Mouse (Mus musculus) MEL (cell line): Measurements from ENCODE around the gene Ryk. TPM values are rescaled to one million over a fixed set of nuclear protein-coding genes. Genes with fewer than 3 reads are reported as not detected.

Experiments used
- DNase-seq: peaks from one replicate; pipeline ENCODE4 v3.0.0; 2011; ENCODE audit warnings: low read depth, low spot score
- H3K27ac ChIP-seq: 2 replicates; pipeline ENCODE4 v1.5.1; 2012; ENCODE audit warnings: low read depth, mild to moderate bottlenecking, control low read depth, low read length, moderate library complexity; ENCODE audit not compliant: control insufficient read depth
- H3K27me3 ChIP-seq, 2 experiments: fragments of 150-350 bp in 1 of 2; sonication (generic) in 1 of 2; 2 replicates each; pipeline ENCODE4 v1.6.1; 2012; ENCODE audit warnings: low read length in 2 of 2, mild to moderate bottlenecking in 2 of 2, improper control_type of control experiment in 1 of 2, moderate library complexity in 1 of 2; ENCODE audit not compliant: insufficient read depth in 2 of 2, control insufficient read depth in 1 of 2
- H3K36me3 ChIP-seq, 2 experiments: 2 replicates each; pipeline ENCODE4 v1.6.1; 2012 to 2014; ENCODE audit warnings: low read length in 2 of 2, improper control_type of control experiment in 1 of 2, inconsistent platforms in 1 of 2, mild to moderate bottlenecking in 1 of 2; ENCODE audit not compliant: insufficient read depth in 2 of 2, control insufficient read depth in 1 of 2
- H3K4me1 ChIP-seq, 2 experiments: fragments of 150-350 bp in 1 of 2; sonication (generic) in 1 of 2; 2 replicates each; pipeline ENCODE4 v1.6.1; 2012; ENCODE audit warnings: low read length in 2 of 2, improper control_type of control experiment in 1 of 2, mild to moderate bottlenecking in 1 of 2; ENCODE audit not compliant: insufficient read depth in 2 of 2, control insufficient read depth in 1 of 2
- H3K4me3 ChIP-seq, 2 experiments: fragments of 150-350 bp in 1 of 2; sonication (generic) in 1 of 2; 2 replicates each; pipeline ENCODE4 v1.5.1; 2012; ENCODE audit warnings: low read depth in 2 of 2, low read length in 2 of 2, mild to moderate bottlenecking in 2 of 2, moderate library complexity in 2 of 2, control low read depth in 1 of 2, improper control_type of control experiment in 1 of 2; ENCODE audit not compliant: control insufficient read depth in 1 of 2, insufficient read depth in 1 of 2
- H3K79me2 ChIP-seq: 2 replicates; pipeline ENCODE4 v1.6.1; 2012; ENCODE audit warnings: mild to moderate bottlenecking, low read length, moderate library complexity; ENCODE audit not compliant: control insufficient read depth, poor library complexity, insufficient read depth
- H3K9ac ChIP-seq: 2 replicates; pipeline ENCODE4 v1.6.1; 2012; ENCODE audit warnings: low read depth, mild to moderate bottlenecking, control low read depth, low read length, moderate library complexity; ENCODE audit not compliant: control insufficient read depth, poor library complexity, severe bottlenecking
- H3K9me3 ChIP-seq: fragments of 150-350 bp; sonication (generic); replicated peaks from 2 replicates; pipeline ENCODE4 v1.6.1; 2012; ENCODE audit warnings: mild to moderate bottlenecking, low read length, improper control_type of control experiment, moderate library complexity; ENCODE audit not compliant: insufficient read depth
- CHD2 ChIP-seq: IDR thresholded peaks from 2 replicates; pipeline ENCODE4 v1.6.1; 2011; ENCODE audit warnings: low read length, improper control_type of control experiment
- E2F4 ChIP-seq: IDR thresholded peaks from 2 replicates; pipeline ENCODE4 v1.6.1; 2011; ENCODE audit warnings: low read depth, low read length, improper control_type of control experiment, borderline replicate concordance
- ELF1 ChIP-seq: IDR thresholded peaks from 2 replicates; pipeline ENCODE4 v1.6.1; 2014; ENCODE audit warnings: low read depth, mild to moderate bottlenecking, inconsistent platforms, low read length, improper control_type of control experiment, moderate library complexity
- EP300 ChIP-seq, 2 experiments: IDR thresholded peaks; 2 replicates each; pipeline ENCODE4 v1.6.1; 2011; ENCODE audit warnings: improper control_type of control experiment in 2 of 2, low read length in 2 of 2, low read depth in 1 of 2, mild to moderate bottlenecking in 1 of 2
- ETS1 ChIP-seq: IDR thresholded peaks from 2 replicates; pipeline ENCODE4 v1.6.1; 2012; ENCODE audit warnings: low read depth, mild to moderate bottlenecking, inconsistent platforms, low read length, improper control_type of control experiment, moderate library complexity
- GABPA ChIP-seq: IDR thresholded peaks from 2 replicates; pipeline ENCODE4 v1.6.1; 2012; ENCODE audit warnings: low read depth, mild to moderate bottlenecking, inconsistent platforms, low read length, improper control_type of control experiment, moderate library complexity
- GATA1 ChIP-seq: IDR thresholded peaks from 2 replicates; pipeline ENCODE4 v1.6.1; 2011; ENCODE audit warnings: low read depth, low read length, improper control_type of control experiment
- HCFC1 ChIP-seq: IDR thresholded peaks from 2 replicates; pipeline ENCODE4 v1.6.1; 2012; ENCODE audit warnings: low read depth, mild to moderate bottlenecking, inconsistent platforms, low read length, improper control_type of control experiment, moderate library complexity
- JUND ChIP-seq: IDR thresholded peaks from 2 replicates; pipeline ENCODE4 v1.6.1; 2011; ENCODE audit warnings: low read depth, mild to moderate bottlenecking, improper control_type of control experiment, low read length
- KAT2A ChIP-seq: conservative IDR thresholded peaks from 2 replicates; pipeline ENCODE4 v1.6.1; 2012; ENCODE audit warnings: low read depth, low read length, improper control_type of control experiment, inconsistent platforms
- MAFK ChIP-seq: IDR thresholded peaks from 2 replicates; pipeline ENCODE4 v1.6.1; 2011; ENCODE audit warnings: low read depth, mild to moderate bottlenecking, low read length, improper control_type of control experiment, borderline replicate concordance
- MAX ChIP-seq: IDR thresholded peaks from 2 replicates; pipeline ENCODE4 v1.6.1; 2011; ENCODE audit warnings: low read length, improper control_type of control experiment
- MEF2A ChIP-seq: IDR thresholded peaks from 2 replicates; pipeline ENCODE4 v1.6.1; 2014; ENCODE audit warnings: low read depth, mild to moderate bottlenecking, inconsistent platforms, low read length, improper control_type of control experiment; ENCODE audit not compliant: poor library complexity, insufficient replicate concordance, severe bottlenecking; ENCODE audit errors: extremely low read depth
- MXI1 ChIP-seq: IDR thresholded peaks from 2 replicates; pipeline ENCODE4 v1.6.1; 2011; ENCODE audit warnings: mild to moderate bottlenecking, low read depth, low read length, improper control_type of control experiment
- MYC ChIP-seq: IDR thresholded peaks from 2 replicates; pipeline ENCODE4 v1.6.1; 2011; ENCODE audit warnings: low read depth, mild to moderate bottlenecking, low read length, improper control_type of control experiment, moderate library complexity
- NELFE ChIP-seq: IDR thresholded peaks from 2 replicates; pipeline ENCODE4 v1.6.1; 2011; ENCODE audit warnings: low read depth, low read length, improper control_type of control experiment
- POLR2A ChIP-seq, 2 experiments: IDR thresholded peaks; 2 replicates each; pipeline ENCODE4 v1.6.1; 2011 to 2012; ENCODE audit warnings: low read length in 2 of 2, mild to moderate bottlenecking in 2 of 2, control low read depth in 1 of 2, improper control_type of control experiment in 1 of 2, low read depth in 1 of 2, moderate library complexity in 1 of 2; ENCODE audit not compliant: control insufficient read depth in 1 of 2, insufficient read depth in 1 of 2, poor library complexity in 1 of 2
- POLR2AphosphoS2 ChIP-seq: IDR thresholded peaks from 2 replicates; pipeline ENCODE4 v1.6.1; 2011; ENCODE audit warnings: low read length, improper control_type of control experiment
- RAD21 ChIP-seq: IDR thresholded peaks from 2 replicates; pipeline ENCODE4 v1.6.1; 2011; ENCODE audit warnings: mild to moderate bottlenecking, low read depth, low read length, improper control_type of control experiment
- RCOR1 ChIP-seq: IDR thresholded peaks from 2 replicates; pipeline ENCODE4 v1.6.1; 2012; ENCODE audit warnings: low read depth, mild to moderate bottlenecking, inconsistent platforms, low read length, improper control_type of control experiment
- SIN3A ChIP-seq: IDR thresholded peaks from 2 replicates; pipeline ENCODE4 v1.6.1; 2012; ENCODE audit warnings: low read length, improper control_type of control experiment, inconsistent platforms
- SMC3 ChIP-seq: IDR thresholded peaks from 2 replicates; pipeline ENCODE4 v1.6.1; 2011; ENCODE audit warnings: low read depth, low read length, improper control_type of control experiment
- TAL1 ChIP-seq: IDR thresholded peaks from 2 replicates; pipeline ENCODE4 v1.6.1; 2012; ENCODE audit warnings: mild to moderate bottlenecking, inconsistent platforms, low read length, moderate library complexity, mixed read lengths
- TBP ChIP-seq: IDR thresholded peaks from 2 replicates; pipeline ENCODE4 v1.8.0; 2011; ENCODE audit warnings: low read depth, low read length, improper control_type of control experiment
- TCF12 ChIP-seq: IDR thresholded peaks from 2 replicates; pipeline ENCODE4 v1.6.1; 2014; ENCODE audit warnings: low read depth, mild to moderate bottlenecking, inconsistent platforms, low read length, improper control_type of control experiment, moderate library complexity
- UBTF ChIP-seq: IDR thresholded peaks from 2 replicates; pipeline ENCODE4 v1.6.1; 2012; ENCODE audit warnings: low read depth, mild to moderate bottlenecking, inconsistent platforms, low read length, improper control_type of control experiment, moderate library complexity, borderline replicate concordance; ENCODE audit not compliant: insufficient read depth
- USF1 ChIP-seq: IDR thresholded peaks from 2 replicates; pipeline ENCODE4 v1.6.1; 2014; ENCODE audit warnings: low read depth, mild to moderate bottlenecking, inconsistent platforms, low read length, improper control_type of control experiment, moderate library complexity
- ZC3H11A ChIP-seq: IDR thresholded peaks from 2 replicates; pipeline ENCODE4 v1.6.1; 2012; ENCODE audit warnings: low read depth, mild to moderate bottlenecking, inconsistent platforms, low read length, improper control_type of control experiment
- ZKSCAN1 ChIP-seq: IDR thresholded peaks from 2 replicates; pipeline ENCODE4 v1.6.1; 2012; ENCODE audit warnings: low read depth, mild to moderate bottlenecking, inconsistent platforms, low read length, improper control_type of control experiment, moderate library complexity
- ZMIZ1 ChIP-seq: IDR thresholded peaks from 2 replicates; pipeline ENCODE4 v1.6.1; 2012; ENCODE audit warnings: low read depth, mild to moderate bottlenecking, inconsistent platforms, low read length, improper control_type of control experiment, moderate library complexity
- ZNF384 ChIP-seq: IDR thresholded peaks from 2 replicates; pipeline ENCODE4 v1.6.1; 2012; ENCODE audit warnings: low read depth, mild to moderate bottlenecking, inconsistent platforms, low read length, improper control_type of control experiment
- polyA plus RNA-seq, 2 experiments: library from polyadenylated mRNA; stranded (reverse) in 1 of 2; unstranded in 1 of 2; fragments of >175 nt in 1 of 2; fragments of >200 nt in 1 of 2; gene quantifications; 2 replicates each; pipeline versions ENCODE4 v1.2.1 to v1.2.4; 2012; ENCODE audit warnings: low replicate concordance in 2 of 2, low read depth in 1 of 2; ENCODE audit not compliant: insufficient read length in 2 of 2, insufficient read depth in 1 of 2, missing spikeins in 1 of 2
- total RNA-seq: library from RNA; depleted of rRNA; stranded (reverse); fragments of 300-350 nt; gene quantifications from 2 replicates; pipeline ENCODE4 v1.2.3, GENCODE M21; 2012

Ryk gene
- total and polyA plus RNA-seq, 3 experiments = 46.0 to 47.3 (median 46.4) TPM

DNA sequence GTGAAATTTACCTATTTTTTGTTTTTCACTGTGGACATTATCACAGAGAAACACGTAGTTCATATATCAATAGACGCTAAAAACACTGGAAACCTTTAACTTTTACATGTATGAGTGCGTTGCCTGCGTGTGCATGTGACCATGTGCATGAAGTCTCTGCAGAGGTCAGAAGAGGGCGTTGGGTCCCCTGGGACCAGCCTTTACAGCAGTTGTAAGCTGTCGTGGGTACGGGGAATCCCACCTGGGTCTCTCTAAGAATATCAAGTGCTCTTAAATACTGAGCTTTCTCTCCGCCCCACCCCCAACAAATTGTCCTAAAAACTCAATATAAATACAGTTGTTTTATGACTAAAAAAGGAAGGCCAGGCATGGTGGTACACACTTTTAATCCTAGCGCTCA is 50.0 kb downstream of the Ryk start:
- H3K9me3 ChIP-seq = no peaks in the 10 kb centered on the region
- no peak overlapping the region for H3K4me3 ChIP-seq
- H3K27ac ChIP-seq = no peak overlapping the region
- no peaks in the 10 kb centered on the region for H3K79me2 ChIP-seq
- no peaks in the 10 kb centered on the region for H3K27me3 ChIP-seq
- H3K4me1 ChIP-seq = peaks cover under 1 to 1% of the 10 kb centered on the region in 2 experiments
- peaks cover 4 to 6% of the 10 kb centered on the region in 2 experiments for H3K36me3 ChIP-seq
- H3K9ac ChIP-seq = no peak overlapping the region
- no peak for DNase-seq
- no peak for TF ChIP-seq E2F4
- no peak for TF ChIP-seq TCF12
- TF ChIP-seq ZKSCAN1 = no peak
- TF ChIP-seq MEF2A = no peak
- TF ChIP-seq MAFK = no peak
- no peak for TF ChIP-seq SIN3A
- no peak for TF ChIP-seq JUND
- TF ChIP-seq MYC = no peak
- TF ChIP-seq HCFC1 = no peak
- TF ChIP-seq ZMIZ1 = no peak
- no peak for TF ChIP-seq CHD2
- TF ChIP-seq, all 39 proteins: peak for 0

DNA sequence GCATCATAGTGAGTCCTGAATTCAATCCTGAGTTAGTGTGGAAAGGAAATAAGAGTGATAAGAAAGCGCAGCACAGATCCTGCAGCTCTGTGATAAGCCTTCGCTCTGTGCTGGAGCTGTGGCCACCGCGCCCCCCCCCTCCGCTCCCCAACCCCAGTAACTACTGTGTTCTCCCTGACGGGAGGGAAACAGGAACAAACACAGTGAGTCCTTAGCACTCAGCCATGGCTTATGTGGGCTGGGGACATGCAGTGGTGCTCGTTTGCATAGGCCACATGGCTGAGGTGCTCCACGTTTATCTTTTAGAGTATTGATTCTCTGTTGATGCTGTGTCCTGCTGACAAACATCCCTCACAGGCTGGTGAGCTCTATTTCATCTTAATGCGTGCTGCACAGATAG is 55.4 kb downstream of the Ryk start:
- Histone ChIP-seq H3K27ac (peak overlapping the region; percentile 56), H3K79me2 (no peaks in the 10 kb centered on the region), H3K36me3 (peaks cover 11 to 12% of the 10 kb centered on the region in 2 experiments), H3K27me3 (no peaks in the 10 kb centered on the region), H3K4me3 (no peak overlapping the region), H3K4me1 (peaks cover 7 to 8% of the 10 kb centered on the region in 2 experiments), H3K9me3 (no peaks in the 10 kb centered on the region), H3K9ac (no peak overlapping the region)
- peak; percentile 88 for DNase-seq
- TF ChIP-seq HCFC1 (no peak), ZKSCAN1 (no peak), SMC3 (no peak), JUND (no peak), TAL1 (peak; percentile 89), MAX (peak; percentile 53), RCOR1 (peak; percentile 94), CHD2 (no peak), ZNF384 (no peak), SIN3A (no peak; the same call in none of the 2 replicates), KAT2A (no peak), NELFE (no peak), POLR2A (IDR thresholded peaks at IDR 0.05; ENCODE audit: control insufficient read depth in 1 of 2, insufficient read depth in 1 of 2, low read depth in 1 of 2, low read length in 2 of 2, poor library complexity in 1 of 2) (no peak), ELF1 (peak; percentile 51; the same call in 1 of the 2 replicates), MYC (peak; percentile 79; the same call in 1 of the 2 replicates), MXI1 (peak; percentile 90), TCF12 (peak; percentile 96), USF1 (no peak), ETS1 (peak; percentile 58; the same call in 1 of the 2 replicates), EP300 (IDR thresholded peaks at IDR 0.05; ENCODE audit: low read depth in 1 of 2, low read length in 2 of 2) (peak; percentile 89 to 92), ZC3H11A (no peak), POLR2AphosphoS2 (no peak), GABPA (no peak), TBP (no peak), UBTF (no peak), MAFK (no peak; the same call in 1 of the 2 replicates), E2F4 (no peak), RAD21 (no peak), ZMIZ1 (no peak), GATA1 (peak; percentile 92)
